Mouse (Mus musculus): Measurements from ENCODE around the gene Herc3.

DNA sequence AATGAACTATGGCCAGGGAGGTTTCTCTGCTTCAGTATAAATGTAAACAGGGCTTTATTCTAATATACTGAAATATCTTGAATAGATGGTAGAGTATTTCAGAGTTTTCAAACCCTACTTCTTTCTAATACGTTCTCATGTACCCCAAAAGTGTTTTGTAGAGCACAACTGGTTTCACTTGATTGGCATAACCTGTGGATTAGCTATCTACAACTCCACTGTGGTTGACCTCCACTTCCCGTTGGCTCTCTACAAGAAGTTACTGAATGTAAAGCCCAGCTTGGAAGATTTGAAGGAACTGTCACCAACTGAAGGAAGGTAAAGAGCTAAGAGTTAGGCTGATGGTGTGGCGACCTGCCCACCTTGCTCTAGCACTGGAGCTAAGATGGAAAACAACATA, 58.7 kb downstream of the Herc3 start:
- TF ChIP-seq CTCF (IDR thresholded peaks at IDR 0.05; ENCODE audit: control insufficient read depth, insufficient read depth, insufficient replicate concordance, low read depth, low read length) (no peak), POLR2A (IDR thresholded peaks at IDR 0.05; ENCODE audit: control insufficient read depth, low read depth, low read length) (no peak)
